10 mouse cellular contexts compared by ENCODE assay signal in the genomic region with DNA sequence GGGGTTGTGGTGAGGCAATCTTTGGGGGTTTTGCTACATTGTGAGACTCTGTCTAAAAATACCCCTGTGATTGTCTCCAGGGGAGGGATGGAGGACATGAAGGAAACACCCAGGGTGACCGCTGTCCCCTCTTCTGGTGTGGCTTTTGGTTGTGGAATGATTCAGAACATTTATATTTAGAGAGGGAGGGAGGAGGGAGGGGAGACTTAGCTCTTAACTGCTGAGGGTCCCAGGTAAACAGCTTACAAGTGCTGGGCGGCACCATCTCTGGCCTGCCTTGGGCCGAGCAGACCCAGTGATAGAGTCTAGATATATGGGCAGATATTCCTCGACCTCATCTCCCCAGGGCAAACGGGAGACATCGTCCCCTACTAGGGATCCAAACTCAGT. TPM values are rescaled to one million over a fixed set of nuclear protein-coding genes. Genes with fewer than 3 reads are reported as not detected.
DNase-seq lines count a peak whose midpoint lies in the region; ATAC-seq and TF ChIP-seq lines count a peak whose summit lies in the region.
"Had no signal": no experiment of that assay in that cellular context is flagged by ENCODE, and none has a peak within 500 bp of the region (broad histone marks: within the 10 kb centered on the region; RNA-seq: fewer than 3 reads in every experiment).

No protein-coding gene starts in this region.

- H3K9me3 ChIP-seq in heart, embryonic 13.5 days: no peaks in the 10 kb centered on the region
- no peaks in the 10 kb centered on the region for H3K9me3 ChIP-seq in liver, embryonic 11.5 days (ENCODE audit: control insufficient read depth, low read length)

- WGBS in heart, embryonic 13.5 days: 51% methylated on average over 6 of the region's 6 CpGs
- 47% methylated on average over 6 of the region's 6 CpGs for WGBS in spleen, adult 2 months
- WGBS in liver, embryonic 11.5 days: 61% methylated on average over 6 of the region's 6 CpGs

- H3K4me2 ChIP-seq in heart, embryonic 13.5 days: peak overlapping the region; percentile 26; the same call in 1 of the 2 replicates
- no peak overlapping the region; the same call in 1 of the 2 replicates for H3K4me2 ChIP-seq in liver, embryonic 11.5 days

- TF ChIP-seq POLR2A in spleen, adult 2 months (IDR thresholded peaks at IDR 0.05; ENCODE audit: low read depth, low read length): no peak

- TF ChIP-seq CTCF in spleen, adult 2 months (IDR thresholded peaks at IDR 0.05; ENCODE audit: extremely low read depth, insufficient read depth, insufficient read length, insufficient replicate concordance): no peak

- H3K4me3 ChIP-seq in heart, embryonic 13.5 days: no peak overlapping the region
- peak overlapping the region; percentile 71 for H3K4me3 ChIP-seq in spleen, adult 2 months (ENCODE audit: extremely low read depth, insufficient read depth, insufficient read length)
- H3K4me3 ChIP-seq in liver, embryonic 11.5 days (ENCODE audit: low read depth, low read length): 0 out of 2 replicates have a peak overlapping the region, but pooled peaks have one; percentile 12

- no peaks in the 10 kb centered on the region for H3K36me3 ChIP-seq in heart, embryonic 13.5 days
- peaks cover 28% of the 10 kb centered on the region for H3K36me3 ChIP-seq in spleen, adult 2 months (ENCODE audit: control insufficient read depth, insufficient read depth, low read length)
- no peaks in the 10 kb centered on the region for H3K36me3 ChIP-seq in liver, embryonic 11.5 days (ENCODE audit: control insufficient read depth, insufficient read depth, low read length)

- DNase-seq in heart, adult 18-20 months: no peak
- no peak for DNase-seq in spleen, adult 2 months (ENCODE audit: low read depth in 1 of 2, low spot score in 2 of 2)
- no peak for DNase-seq in spleen, postnatal 4 days (ENCODE audit: low spot score in 2 of 2)
- no peak for DNase-seq in liver, embryonic 11.5 days (ENCODE audit: low spot score)
- peak; percentile 69 for DNase-seq in lung, postnatal 36 days
- DNase-seq in frontal cortex, postnatal 10 days (ENCODE audit: low spot score in 2 of 2): no peak
- DNase-seq: kidney, adult 9 months had no signal

- peak overlapping the region; percentile 64 for H3K9ac ChIP-seq in heart, embryonic 13.5 days
- no peak overlapping the region for H3K9ac ChIP-seq in liver, embryonic 11.5 days (ENCODE audit: low read depth, low read length)

- H3K4me1 ChIP-seq in heart, embryonic 13.5 days: peaks cover 42% of the 10 kb centered on the region
- peaks cover 40% of the 10 kb centered on the region; the same call in 1 of the 2 replicates for H3K4me1 ChIP-seq in spleen, adult 2 months (ENCODE audit: control insufficient read depth, insufficient read depth, insufficient read length)
- peaks cover 22% of the 10 kb centered on the region for H3K4me1 ChIP-seq in liver, embryonic 11.5 days (replicated peaks; ENCODE audit: control insufficient read depth, insufficient read depth, low read length)

- H3K27me3 ChIP-seq in heart, embryonic 13.5 days (replicated peaks): peaks cover 2% of the 10 kb centered on the region
- no peaks in the 10 kb centered on the region for H3K27me3 ChIP-seq in spleen, adult 2 months (ENCODE audit: control insufficient read depth, insufficient read depth, low read length)
- no peaks in the 10 kb centered on the region for H3K27me3 ChIP-seq in liver, embryonic 11.5 days (replicated peaks; ENCODE audit: control insufficient read depth, insufficient read depth, low read length)

- ATAC-seq in heart, embryonic 13.5 days (ENCODE audit: extremely low read depth, insufficient number of reproducible peaks, low FRiP score, low TSS enrichment): no peak
- ATAC-seq in liver, embryonic 11.5 days (replicated peaks; ENCODE audit: low FRiP score): no peak
- ATAC-seq in cerebellum, adult (ENCODE audit: insufficient number of reproducible peaks, low FRiP score, low TSS enrichment): no peak
- ATAC-seq: CD4-positive, CD25-positive, alpha-beta regulatory T cell, adult 4 months had no signal

- peak overlapping the region; percentile 16 for H3K27ac ChIP-seq in heart, embryonic 13.5 days (replicated peaks)
- peak overlapping the region; percentile 90 for H3K27ac ChIP-seq in spleen, adult 2 months (ENCODE audit: insufficient read depth, low read length)
- peak overlapping the region; percentile 19; the same call in 1 of the 2 replicates for H3K27ac ChIP-seq in liver, embryonic 11.5 days (ENCODE audit: low read depth, low read length)

RNA-seq across cellular contexts. Expression of gene Ncf1, which starts 1.2 kb away (rescaled TPM):
- polyA plus RNA-seq in heart, embryonic 13.5 days (2015; fragmentation: Nextera tagmentation; extraction: Ambion mirVana): 2.7 and 3.1 TPM in 2 replicates
- 1 to 10 TPM; 7.1 to 8.3 TPM for total RNA-seq in heart, adult 18-20 months (2021)
- 103 and 151 TPM in 2 replicates for polyA plus RNA-seq in spleen, adult 2 months (2012; rRNA removed)
- 9.3 and 11.7 TPM in 2 replicates for polyA plus RNA-seq in liver, embryonic 11.5 days (2014; fragmentation: Nextera tagmentation; extraction: Ambion mirVana)

RNA-seq across cellular contexts. Expression of gene Gtf2ird2, which starts 44.4 kb away (rescaled TPM):
- polyA plus RNA-seq in heart, embryonic 13.5 days (2015; fragmentation: Nextera tagmentation; extraction: Ambion mirVana): 5.8 and 6.3 TPM in 2 replicates
- 1 to 10 TPM; 5.2 to 7.1 TPM for total RNA-seq in heart, adult 18-20 months (2021)
- polyA plus RNA-seq in spleen, adult 2 months (2012; rRNA removed): 6.4 and 7.7 TPM in 2 replicates
- polyA plus RNA-seq in liver, embryonic 11.5 days (2014; fragmentation: Nextera tagmentation; extraction: Ambion mirVana): 5.1 and 5.9 TPM in 2 replicates

RNA-seq across cellular contexts. Expression of gene Rcc1l, which starts 51.7 kb away (rescaled TPM):
- 24.3 and 25.4 TPM in 2 replicates for polyA plus RNA-seq in heart, embryonic 13.5 days (2015; fragmentation: Nextera tagmentation; extraction: Ambion mirVana)
- total RNA-seq in heart, adult 18-20 months (2021): 10 to 100 TPM; 34.4 to 36.3 TPM
- polyA plus RNA-seq in spleen, adult 2 months (2012; rRNA removed): 10.7 and 12.0 TPM in 2 replicates
- polyA plus RNA-seq in liver, embryonic 11.5 days (2014; fragmentation: Nextera tagmentation; extraction: Ambion mirVana): 39.1 and 43.8 TPM in 2 replicates

Comparison
In these comparisons a context has a peak if more than half of its experiments do, and no peak if none do; other contexts are left out.
1. H3K27ac ChIP-seq: peak in every context shown above with its lines; median percentile 90 in spleen, adult 2 months; 19 in liver, embryonic 11.5 days; 16 in heart, embryonic 13.5 days.